Mouse (Mus musculus) embryonic facial prominence, embryonic 11.5 days (tissue): ENCODE measurements around the gene Gcgr. TPM values are rescaled to one million over a fixed set of nuclear protein-coding genes. Genes with fewer than 3 reads are reported as not detected.
A peak's percentile ranks its signal among the peaks of the same experiment; 100 is the strongest.
"Not testable (repeated sequence)": the region's sequence is repeated elsewhere in the genome, so short reads cannot be mapped to it uniquely, and the experiment has no call there.

Experiments used
- ATAC-seq: fragments of 200-750 bp; cut with Nextera tagmentation; replicated peaks from 2 replicates; pipeline ENCODE4 v1.8.0; 2017; ENCODE audit warnings: low read depth; ENCODE audit not compliant: insufficient number of reproducible peaks, low FRiP score, low TSS enrichment
- DNase-seq: peaks from one replicate; pipeline ENCODE4 v3.0.0-alpha.2; 2015; ENCODE audit warnings: low spot score
- H3K27ac ChIP-seq: fragments of 300-500 bp; sonication (generic); replicated peaks from 2 replicates; pipeline ENCODE4 v1.5.1; 2014; ENCODE audit warnings: mild to moderate bottlenecking, low read depth, low read length, control low read depth
- H3K27me3 ChIP-seq: fragments of 300-500 bp; sonication (generic); 2 replicates; pipeline ENCODE4 v1.6.1; 2014; ENCODE audit warnings: mild to moderate bottlenecking, low read length, moderate library complexity, mixed read lengths; ENCODE audit not compliant: control insufficient read depth, insufficient read depth
- H3K36me3 ChIP-seq: fragments of 300-500 bp; sonication (generic); replicated peaks from 2 replicates; pipeline ENCODE4 v1.6.1; 2014; ENCODE audit warnings: low read depth, mild to moderate bottlenecking, low read length, moderate library complexity, mixed read lengths; ENCODE audit not compliant: control insufficient read depth, insufficient read depth
- H3K4me1 ChIP-seq: fragments of 300-500 bp; sonication (generic); 2 replicates; pipeline ENCODE4 v1.6.1; 2014; ENCODE audit warnings: low read length, mixed read lengths; ENCODE audit not compliant: control insufficient read depth, insufficient read depth
- H3K4me2 ChIP-seq: fragments of 300-500 bp; sonication (generic); 2 replicates; pipeline ENCODE4 v1.6.1; 2014; ENCODE audit warnings: low read depth, mild to moderate bottlenecking, control low read depth, low read length, moderate library complexity
- H3K4me3 ChIP-seq: fragments of 300-500 bp; sonication (generic); 2 replicates; pipeline ENCODE4 v1.5.1; 2014; ENCODE audit warnings: low read depth, low read length, control low read depth
- H3K9ac ChIP-seq: fragments of 300-500 bp; sonication (generic); replicated peaks from 2 replicates; pipeline ENCODE4 v1.6.1; 2014; ENCODE audit warnings: mild to moderate bottlenecking, control low read depth, low read length
- H3K9me3 ChIP-seq: fragments of 300-500 bp; sonication (generic); replicated peaks from 2 replicates; pipeline ENCODE4 v1.6.1; 2016; ENCODE audit warnings: mild to moderate bottlenecking, low read length, inconsistent platforms, mixed read lengths; ENCODE audit not compliant: control insufficient read depth
- WGBS: fragments of 180-500 bp; shearing (Covaris S2); extraction: QIAGEN DNeasy Blood & Tissue Kit; methylation state at CpG from one replicate; pipeline ENCODE4 v1.1.7; 2014; 5-methylcytosine and 5-hydroxymethylcytosine counted together
- polyA plus RNA-seq: library from polyadenylated mRNA; unstranded; fragments of >200 nt; fragmentation: Nextera tagmentation; extraction: Ambion mirVana; gene quantifications from 2 replicates; pipeline ENCODE4 v1.2.1, GENCODE M21; 2014

Gcgr gene
- polyA plus RNA-seq, 1 experiment from 2014 or later, result 0.43 TPM

DNA sequence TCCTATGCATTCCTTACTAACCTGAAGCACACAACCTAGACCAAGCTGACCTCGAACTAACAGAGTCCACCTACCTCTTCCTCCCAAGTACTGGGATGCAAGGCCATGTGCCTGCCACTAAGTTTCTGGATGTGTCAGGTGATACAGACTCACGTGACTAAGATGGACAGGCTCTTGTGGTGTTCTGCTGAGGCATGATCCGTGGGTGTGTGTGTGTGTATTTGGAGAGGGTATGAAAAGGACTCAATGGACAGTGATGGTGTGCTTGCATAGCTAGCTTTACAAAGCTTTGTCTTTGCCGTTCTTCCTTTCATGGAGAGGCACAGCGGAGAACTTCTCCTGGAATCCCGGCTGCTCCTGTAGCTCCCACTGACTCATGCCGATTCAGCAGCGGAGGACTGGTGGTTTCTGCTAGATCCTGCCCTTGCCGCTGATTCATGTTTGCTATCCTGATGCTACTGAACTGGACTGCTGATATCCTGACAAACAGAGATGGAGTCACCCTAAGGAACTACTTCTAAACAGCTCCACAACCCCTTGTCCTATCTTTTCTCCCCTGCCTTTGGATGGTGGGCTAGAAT is 22.1 kb upstream of the Gcgr start:
- 89% methylated on average over 9 of the region's 9 CpGs for WGBS
- no peaks in the 10 kb centered on the region for H3K9me3 ChIP-seq
- H3K4me1 ChIP-seq, result no peaks in the 10 kb centered on the region; the same call in 1 of the 2 replicates
- ATAC-seq (no peak), DNase-seq (no peak)
- H3K27ac ChIP-seq, result no peak overlapping the region
- no peaks in the 10 kb centered on the region for H3K27me3 ChIP-seq
- no peak overlapping the region for H3K4me2 ChIP-seq
- no peak overlapping the region for H3K4me3 ChIP-seq
- H3K9ac ChIP-seq, result no peak overlapping the region
- no peaks in the 10 kb centered on the region for H3K36me3 ChIP-seq

DNA sequence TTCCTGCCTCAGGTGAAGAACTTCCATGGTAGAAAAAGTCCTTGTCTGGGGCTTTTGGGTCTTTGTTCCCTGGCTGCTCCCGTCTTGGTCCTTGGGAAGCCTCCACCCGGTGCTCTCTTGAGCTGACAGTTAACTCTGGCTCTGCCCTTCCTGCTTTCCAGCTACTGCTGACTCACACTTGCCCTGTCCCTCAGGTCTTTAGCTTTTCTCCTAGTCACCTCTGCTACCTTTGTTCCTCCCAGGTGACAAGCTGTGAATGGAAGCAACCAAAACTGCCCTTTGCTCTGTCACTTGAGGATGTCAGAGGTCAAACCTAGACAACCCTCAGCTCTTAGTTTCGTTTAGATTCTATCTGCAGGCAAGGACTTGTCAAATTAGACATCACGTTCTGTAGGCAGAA is 20.6 kb upstream of the Gcgr start:
- Histone ChIP-seq H3K36me3 (no peaks in the 10 kb centered on the region), H3K27me3 (no peaks in the 10 kb centered on the region), H3K4me1 (no peaks in the 10 kb centered on the region; the same call in 1 of the 2 replicates), H3K4me2 (no peak overlapping the region), H3K9me3 (no peaks in the 10 kb centered on the region), H3K4me3 (no peak overlapping the region), H3K9ac (no peak overlapping the region), H3K27ac (no peak overlapping the region)
- 25% methylated on average over 4 of the region's 4 CpGs for WGBS
- no peak for DNase-seq
- no peak for ATAC-seq

DNA sequence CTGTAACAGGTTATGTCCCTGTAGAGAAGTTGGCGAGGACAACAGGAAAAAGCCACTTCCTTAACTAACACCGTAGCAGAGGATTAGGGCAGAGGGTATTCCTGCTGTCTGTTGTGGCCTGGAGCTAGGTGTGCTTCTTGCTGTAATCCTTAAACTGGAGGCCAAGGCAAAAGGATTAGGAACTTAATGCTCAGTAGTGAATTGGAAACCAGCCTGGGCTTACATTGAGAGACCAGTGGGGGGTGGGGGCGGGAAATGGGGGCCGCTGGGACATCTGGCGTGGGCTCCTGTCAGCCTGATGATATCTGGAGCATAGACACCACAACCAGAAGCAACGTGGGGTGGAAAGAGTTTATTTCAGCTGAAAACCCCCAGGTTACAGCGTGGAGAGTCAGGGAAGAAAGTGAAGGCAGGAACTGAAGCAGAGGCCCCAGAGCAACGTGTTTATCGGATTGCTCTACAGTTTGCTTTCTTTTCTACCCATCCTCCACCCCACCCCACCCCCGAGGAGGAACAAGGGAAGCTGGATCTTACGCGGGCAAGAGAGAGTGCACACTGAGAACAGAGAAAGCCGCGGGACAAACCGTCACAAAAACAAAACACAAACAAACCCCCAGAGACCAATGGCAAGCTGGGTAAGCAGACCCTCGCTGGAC is 20.0 kb upstream of the Gcgr start:
- no peaks in the 10 kb centered on the region for H3K9me3 ChIP-seq
- ATAC-seq, result no peak
- 0 out of 2 replicates have a peak overlapping the region, but pooled peaks have one; percentile 6 for H3K4me3 ChIP-seq
- no peaks in the 10 kb centered on the region; the same call in 1 of the 2 replicates for H3K4me1 ChIP-seq
- H3K4me2 ChIP-seq, result peak overlapping the region; percentile 40
- no peaks in the 10 kb centered on the region for H3K27me3 ChIP-seq
- DNase-seq, result peak; percentile 48
- H3K36me3 ChIP-seq, result no peaks in the 10 kb centered on the region
- 4% methylated on average over 16 of the region's 16 CpGs for WGBS
- no peak overlapping the region; the same call in 1 of the 2 replicates for H3K27ac ChIP-seq
- peak overlapping the region; percentile 61 for H3K9ac ChIP-seq

DNA sequence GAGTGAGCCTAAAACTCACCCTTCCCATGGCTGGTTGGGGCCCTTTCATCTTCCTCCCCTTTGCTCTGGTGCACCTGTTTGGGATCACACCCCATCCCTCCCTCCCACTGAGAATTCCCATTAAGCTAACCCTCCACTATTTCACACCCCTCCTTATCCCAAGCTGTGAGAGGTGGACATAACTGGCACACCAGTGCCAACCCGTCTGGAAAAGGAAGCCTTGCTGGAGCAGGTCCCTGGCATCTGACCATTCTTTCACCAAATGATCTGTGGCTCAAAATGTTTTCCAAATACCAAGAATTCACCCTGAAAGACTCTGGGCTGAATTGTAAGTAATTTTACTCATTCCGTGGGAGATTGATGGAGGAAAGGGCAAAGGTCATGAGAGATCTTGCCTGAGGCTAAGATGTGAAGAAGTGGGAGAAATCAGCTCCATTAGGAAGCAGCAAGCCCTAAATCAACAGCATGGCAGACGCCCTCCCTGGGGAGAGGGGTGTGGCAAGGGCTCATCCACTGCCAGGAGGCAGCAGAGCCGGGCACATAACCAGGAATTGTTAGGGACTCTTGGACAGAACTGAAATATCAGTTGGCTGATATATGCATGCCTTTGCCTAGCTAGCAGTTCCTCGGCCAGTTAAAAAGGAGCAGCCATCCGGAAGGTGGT is 17.6 kb upstream of the Gcgr start:
- H3K4me1 ChIP-seq, result no peaks in the 10 kb centered on the region; the same call in 1 of the 2 replicates
- no peak for DNase-seq
- H3K9ac ChIP-seq, result no peak overlapping the region
- no peak for ATAC-seq
- H3K27ac ChIP-seq, result no peak overlapping the region
- no peaks in the 10 kb centered on the region for H3K27me3 ChIP-seq
- no peak overlapping the region for H3K4me2 ChIP-seq
- no peak overlapping the region for H3K4me3 ChIP-seq
- WGBS, result 35% methylated on average over 6 of the region's 6 CpGs
- no peaks in the 10 kb centered on the region for H3K9me3 ChIP-seq
- H3K36me3 ChIP-seq, result no peaks in the 10 kb centered on the region

DNA sequence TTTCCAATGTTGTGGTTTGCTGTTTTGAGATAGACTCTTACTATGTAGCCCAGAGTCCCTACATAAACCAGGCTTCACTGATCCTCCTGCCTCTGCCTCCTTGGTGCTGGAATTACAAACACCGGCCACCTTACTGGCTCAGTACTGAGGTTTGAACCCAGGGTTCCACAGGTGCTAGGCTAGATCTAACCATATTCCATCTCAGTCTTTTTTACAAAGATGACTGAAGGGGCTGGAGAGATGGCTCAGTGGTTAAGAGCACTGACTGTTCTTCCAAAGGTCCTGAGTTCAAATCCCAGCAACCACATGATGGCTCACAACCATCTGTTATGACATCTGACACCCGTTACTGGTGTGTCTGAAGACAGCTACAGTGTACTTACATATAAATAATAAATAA is 16.2 kb upstream of the Gcgr start:
- not testable (repeated sequence) for ATAC-seq, H3K27me3 ChIP-seq, H3K9me3 ChIP-seq, H3K36me3 ChIP-seq, H3K4me2 ChIP-seq, DNase-seq, H3K27ac ChIP-seq, H3K4me1 ChIP-seq, H3K4me3 ChIP-seq, H3K9ac ChIP-seq
- WGBS, result 84% methylated on average over 2 of the region's 2 CpGs

DNA sequence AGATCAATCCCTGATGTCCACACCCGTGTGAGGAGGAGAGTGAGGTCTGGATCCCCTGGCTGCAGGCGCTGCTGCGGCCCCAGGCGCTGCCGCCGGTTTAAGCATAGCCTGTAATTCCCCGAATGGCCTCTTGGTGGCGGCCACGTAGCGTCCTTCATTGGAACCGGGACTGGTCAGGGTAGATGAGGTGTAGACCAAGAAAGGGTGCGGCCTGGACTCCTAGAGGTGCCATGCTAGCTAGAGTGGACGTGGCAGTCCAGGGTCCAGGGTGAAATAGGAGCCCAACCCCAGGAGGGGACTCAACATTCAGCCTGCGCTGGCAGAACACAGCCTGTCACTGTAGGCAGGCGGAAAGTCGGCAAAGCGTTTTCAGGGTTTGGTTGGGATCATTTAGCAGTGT is 14.9 kb upstream of the Gcgr start:
- no peak overlapping the region for H3K9ac ChIP-seq
- ATAC-seq (no peak; the same call in 1 of the 2 replicates), DNase-seq (peak; percentile 85)
- no peak overlapping the region for H3K4me3 ChIP-seq
- 18% methylated on average over 17 of the region's 17 CpGs for WGBS
- no peaks in the 10 kb centered on the region for H3K27me3 ChIP-seq
- H3K9me3 ChIP-seq, result no peaks in the 10 kb centered on the region
- no peak overlapping the region for H3K27ac ChIP-seq
- no peak overlapping the region for H3K4me2 ChIP-seq
- H3K4me1 ChIP-seq, result no peaks in the 10 kb centered on the region; the same call in 1 of the 2 replicates
- H3K36me3 ChIP-seq, result no peaks in the 10 kb centered on the region

DNA sequence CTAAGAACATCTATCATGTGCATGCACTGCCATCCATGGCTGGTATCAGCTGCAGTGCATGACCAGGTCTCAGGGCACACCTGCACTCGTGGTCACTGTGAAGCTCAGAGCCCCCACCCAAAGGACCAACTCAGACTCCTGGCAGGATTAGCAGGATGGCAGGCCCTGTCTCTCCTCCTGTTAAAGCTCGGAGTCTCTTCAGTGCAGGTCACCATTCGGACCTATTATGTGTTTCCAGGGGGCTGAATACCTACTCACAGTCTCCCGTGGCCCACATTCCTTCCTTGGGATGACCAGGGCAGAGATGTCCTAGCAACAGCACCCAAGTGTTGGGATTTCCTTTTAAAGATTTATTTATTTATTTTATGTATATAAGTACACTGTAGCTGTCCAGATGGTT is 13.4 kb upstream of the Gcgr start:
- H3K9me3 ChIP-seq, result no peaks in the 10 kb centered on the region
- no peaks in the 10 kb centered on the region for H3K27me3 ChIP-seq
- ATAC-seq (no peak), DNase-seq (no peak)
- 80% methylated on average over 4 of the region's 4 CpGs for WGBS
- no peaks in the 10 kb centered on the region for H3K4me1 ChIP-seq
- H3K4me3 ChIP-seq, result no peak overlapping the region
- H3K9ac ChIP-seq, result no peak overlapping the region
- no peaks in the 10 kb centered on the region for H3K36me3 ChIP-seq
- H3K4me2 ChIP-seq, result no peak overlapping the region
- H3K27ac ChIP-seq, result no peak overlapping the region

DNA sequence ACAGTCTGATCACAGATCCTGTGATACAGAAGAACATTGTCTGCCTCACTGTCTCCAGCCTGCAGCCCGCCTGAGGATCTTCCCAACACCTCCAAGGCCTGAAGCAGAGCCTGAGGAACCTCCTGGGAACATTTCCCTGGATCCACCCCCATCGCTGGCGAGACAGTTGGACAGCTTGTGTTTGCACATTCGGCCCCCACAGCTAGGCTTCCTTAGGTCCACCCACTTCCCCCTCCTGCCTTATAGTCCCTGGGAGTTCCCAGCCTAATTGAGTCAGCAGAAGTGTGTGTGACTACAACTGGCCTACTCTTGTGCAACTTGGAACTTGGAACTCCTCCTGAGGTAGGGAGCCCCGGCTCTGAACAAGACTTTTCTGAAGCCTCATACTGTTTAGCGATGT is 12.5 kb upstream of the Gcgr start:
- Histone ChIP-seq H3K36me3 (no peaks in the 10 kb centered on the region), H3K27ac (no peak overlapping the region), H3K4me1 (no peaks in the 10 kb centered on the region), H3K9ac (no peak overlapping the region), H3K27me3 (no peaks in the 10 kb centered on the region), H3K4me2 (no peak overlapping the region), H3K4me3 (no peak overlapping the region), H3K9me3 (no peaks in the 10 kb centered on the region)
- ATAC-seq, result no peak
- 62% methylated on average over 6 of the region's 6 CpGs for whole genome bisulfite sequencing
- DNase-seq, result no peak
